Mouse (Mus musculus): ENCODE results near the gene Kcnip1. TPM values are rescaled to one million over a fixed set of nuclear protein-coding genes. Genes with fewer than 3 reads are reported as not detected.

Kcnip1 gene
- polyA plus RNA-seq, 1 experiment from 2014 or later: 2.0 TPM

- Histone ChIP-seq H3K4me3 (replicated peaks; ENCODE audit: low read depth, low read length) (no peak overlapping the region), H3K4me1 (replicated peaks; ENCODE audit: insufficient read depth, low read length) (no peaks in the 10 kb centered on the region), H3K27ac (no peak overlapping the region), H3K9ac (ENCODE audit: low read depth, low read length) (no peak overlapping the region), H3K4me2 (ENCODE audit: low read length) (no peak overlapping the region), H3K27me3 (ENCODE audit: insufficient read depth, low read length) (no peaks in the 10 kb centered on the region), H3K9me3 (replicated peaks; ENCODE audit: low read length) (no peaks in the 10 kb centered on the region), H3K36me3 (ENCODE audit: insufficient read depth, low read length) (no peaks in the 10 kb centered on the region)
- 0 out of 2 replicates have a peak, but pooled peaks have one; percentile 25 for ATAC-seq (replicated peaks; ENCODE audit: low FRiP score, low read depth)
- WGBS: 24% methylated on average over 6 of the region's 6 CpGs
- DNase-seq (ENCODE audit: low spot score): peak; percentile 61
- peak; percentile 97 for TF ChIP-seq CTCF (IDR thresholded peaks at IDR 0.05; ENCODE audit: low read depth)
These were observed 75.4 kb downstream of the Kcnip1 start for GRCm38 (mm10) chr11:33917574-33917973.

DNA sequence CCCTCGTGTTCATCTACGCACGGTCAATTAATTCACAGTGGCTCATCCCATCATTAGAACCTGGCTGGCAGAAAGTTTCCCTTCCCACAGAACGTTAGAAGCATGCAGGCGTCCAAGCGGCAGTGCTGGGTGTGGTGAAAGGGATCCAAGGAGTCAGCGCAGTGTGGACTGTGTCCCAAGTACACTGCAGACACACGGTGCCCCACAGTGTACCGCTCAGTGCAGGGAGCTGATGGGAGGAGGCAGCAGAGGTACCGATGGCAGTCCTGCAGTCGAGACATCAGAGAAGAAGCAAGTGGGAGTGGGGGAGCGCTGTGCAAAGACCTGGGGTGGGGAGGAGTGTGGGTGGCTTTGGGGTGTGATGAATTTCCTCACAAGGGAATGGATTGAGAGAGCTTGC, 78.7 kb downstream of the Kcnip1 start:
- no peak for ATAC-seq (replicated peaks; ENCODE audit: low FRiP score, low read depth)
- H3K9ac ChIP-seq (ENCODE audit: low read depth, low read length): no peak overlapping the region
- H3K4me2 ChIP-seq (ENCODE audit: low read length): no peak overlapping the region
- no peaks in the 10 kb centered on the region for H3K4me1 ChIP-seq (replicated peaks; ENCODE audit: insufficient read depth, low read length)
- WGBS: 35% methylated on average over 12 of the region's 12 CpGs
- no peak for DNase-seq (ENCODE audit: low spot score)
- no peak overlapping the region for H3K27ac ChIP-seq
- no peaks in the 10 kb centered on the region for H3K27me3 ChIP-seq (ENCODE audit: insufficient read depth, low read length)
- TF ChIP-seq CTCF (IDR thresholded peaks at IDR 0.05; ENCODE audit: low read depth): no peak
- no peak overlapping the region for H3K4me3 ChIP-seq (replicated peaks; ENCODE audit: low read depth, low read length)
- H3K9me3 ChIP-seq (replicated peaks; ENCODE audit: low read length): no peaks in the 10 kb centered on the region
- no peaks in the 10 kb centered on the region for H3K36me3 ChIP-seq (ENCODE audit: insufficient read depth, low read length)

DNA sequence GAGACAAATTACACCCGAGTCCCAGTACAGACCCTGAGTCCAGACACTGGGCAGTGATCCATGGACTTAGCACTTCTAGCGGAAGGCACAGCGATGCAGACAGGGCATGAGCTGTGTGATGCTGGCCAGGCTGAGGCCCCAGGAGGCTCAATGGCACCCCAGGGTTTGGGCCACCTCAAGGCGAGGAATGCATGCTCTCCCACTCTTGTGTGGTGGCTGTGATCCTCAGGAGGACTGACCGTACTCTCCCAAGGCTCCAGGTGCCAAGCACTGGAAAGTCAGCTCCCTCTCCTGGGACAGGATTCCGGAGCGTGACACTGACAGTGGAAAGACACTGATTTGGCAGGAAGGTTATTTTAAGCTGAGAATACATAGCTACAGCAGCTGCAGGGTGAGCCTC, 79.9 kb downstream of the Kcnip1 start:
- Histone ChIP-seq H3K27ac (no peak overlapping the region), H3K4me1 (replicated peaks; ENCODE audit: insufficient read depth, low read length) (no peaks in the 10 kb centered on the region), H3K9me3 (replicated peaks; ENCODE audit: low read length) (no peaks in the 10 kb centered on the region), H3K9ac (ENCODE audit: low read depth, low read length) (no peak overlapping the region), H3K4me2 (ENCODE audit: low read length) (no peak overlapping the region), H3K36me3 (ENCODE audit: insufficient read depth, low read length) (no peaks in the 10 kb centered on the region), H3K27me3 (ENCODE audit: insufficient read depth, low read length) (no peaks in the 10 kb centered on the region), H3K4me3 (replicated peaks; ENCODE audit: low read depth, low read length) (no peak overlapping the region)
- TF ChIP-seq CTCF (IDR thresholded peaks at IDR 0.05; ENCODE audit: low read depth): no peak
- no peak for DNase-seq (ENCODE audit: low spot score)
- ATAC-seq (replicated peaks; ENCODE audit: low FRiP score, low read depth): no peak
- 71% methylated on average over 7 of the region's 7 CpGs for WGBS

DNA sequence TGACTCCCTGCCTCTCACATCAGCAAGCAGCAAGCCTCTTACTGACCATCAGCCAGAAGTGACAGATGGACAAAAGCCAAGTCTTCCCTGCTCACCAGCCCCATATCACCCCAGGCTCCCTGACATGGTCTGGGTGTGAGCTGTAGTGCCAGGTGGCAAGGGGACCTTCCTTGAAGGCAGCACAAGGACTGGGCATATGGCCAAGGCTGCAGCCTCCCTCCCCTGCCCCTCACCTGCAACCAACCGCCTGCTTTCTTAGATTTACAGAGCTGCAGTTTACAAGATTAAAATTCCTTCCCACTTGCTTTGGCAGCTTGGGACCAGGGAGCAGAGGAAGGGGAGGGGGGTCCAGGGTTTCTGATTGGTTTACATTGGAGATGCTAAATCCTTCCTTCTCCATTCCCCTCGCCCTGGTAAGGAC, 80.8 kb downstream of the Kcnip1 start:
- DNase-seq (ENCODE audit: low spot score) (no peak), ATAC-seq (replicated peaks; ENCODE audit: low FRiP score, low read depth) (no peak)
- WGBS: 24% methylated on average over 2 of the region's 2 CpGs

DNA sequence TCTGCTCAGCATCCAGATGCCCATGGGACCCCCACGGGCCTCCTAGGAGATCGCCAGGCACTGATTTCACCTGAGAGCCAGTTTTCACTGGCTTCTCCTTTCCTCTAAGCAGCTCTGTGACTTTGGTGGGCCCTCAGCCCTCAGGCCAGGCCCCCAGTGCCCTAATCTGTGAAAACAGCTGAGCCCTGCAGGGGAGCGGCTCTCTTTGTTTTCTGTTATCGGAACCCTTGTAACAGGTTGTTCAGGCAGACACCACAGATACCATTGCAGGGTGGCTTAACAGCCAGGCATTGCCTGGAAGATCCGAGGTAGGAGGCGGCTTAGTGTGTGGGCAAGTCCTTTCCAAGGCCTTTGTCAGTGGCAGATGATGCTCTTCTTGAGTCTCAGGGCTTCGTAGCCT, 82.0 kb downstream of the Kcnip1 start:
- H3K27me3 ChIP-seq (ENCODE audit: insufficient read depth, low read length): no peaks in the 10 kb centered on the region
- no peak overlapping the region for H3K4me3 ChIP-seq (replicated peaks; ENCODE audit: low read depth, low read length)
- no peak overlapping the region for H3K4me2 ChIP-seq (ENCODE audit: low read length)
- H3K9ac ChIP-seq (ENCODE audit: low read depth, low read length): no peak overlapping the region
- ATAC-seq (replicated peaks; ENCODE audit: low FRiP score, low read depth): no peak
- no peaks in the 10 kb centered on the region for H3K36me3 ChIP-seq (ENCODE audit: insufficient read depth, low read length)
- no peaks in the 10 kb centered on the region for H3K9me3 ChIP-seq (replicated peaks; ENCODE audit: low read length)
- H3K4me1 ChIP-seq (replicated peaks; ENCODE audit: insufficient read depth, low read length): no peaks in the 10 kb centered on the region
- DNase-seq (ENCODE audit: low spot score): no peak
- H3K27ac ChIP-seq: no peak overlapping the region
- 73% methylated on average over 7 of the region's 7 CpGs for WGBS
- TF ChIP-seq CTCF (IDR thresholded peaks at IDR 0.05; ENCODE audit: low read depth): no peak

More for the DNA sequence above, 80.8 kb downstream of the Kcnip1 start:
- H3K27me3 ChIP-seq (ENCODE audit: insufficient read depth, low read length): no peaks in the 10 kb centered on the region
- H3K36me3 ChIP-seq (ENCODE audit: insufficient read depth, low read length): no peaks in the 10 kb centered on the region
- no peaks in the 10 kb centered on the region for H3K9me3 ChIP-seq (replicated peaks; ENCODE audit: low read length)
- no peak overlapping the region for H3K4me2 ChIP-seq (ENCODE audit: low read length)
- no peak overlapping the region for H3K9ac ChIP-seq (ENCODE audit: low read depth, low read length)
- no peak overlapping the region for H3K27ac ChIP-seq
- no peaks in the 10 kb centered on the region for H3K4me1 ChIP-seq (replicated peaks; ENCODE audit: insufficient read depth, low read length)
- TF ChIP-seq CTCF (IDR thresholded peaks at IDR 0.05; ENCODE audit: low read depth): no peak
- no peak overlapping the region for H3K4me3 ChIP-seq (replicated peaks; ENCODE audit: low read depth, low read length)

GRCm38 (mm10) chr11:33908360-33909175, 84.4 kb downstream of the Kcnip1 start:
- Histone ChIP-seq H3K4me2 (ENCODE audit: low read length) (no peak overlapping the region), H3K4me3 (replicated peaks; ENCODE audit: low read depth, low read length) (no peak overlapping the region), H3K9me3 (replicated peaks; ENCODE audit: low read length) (no peaks in the 10 kb centered on the region), H3K27ac (no peak overlapping the region), H3K27me3 (ENCODE audit: insufficient read depth, low read length) (no peaks in the 10 kb centered on the region), H3K4me1 (replicated peaks; ENCODE audit: insufficient read depth, low read length) (no peaks in the 10 kb centered on the region), H3K9ac (ENCODE audit: low read depth, low read length) (no peak overlapping the region), H3K36me3 (ENCODE audit: insufficient read depth, low read length) (no peaks in the 10 kb centered on the region)
- TF ChIP-seq CTCF (IDR thresholded peaks at IDR 0.05; ENCODE audit: low read depth): no peak
- ATAC-seq (replicated peaks; ENCODE audit: low FRiP score, low read depth): no peak
- DNase-seq (ENCODE audit: low spot score): no peak
- 59% methylated on average over 4 of the region's 4 CpGs for WGBS
